Mouse (Mus musculus) embryonic facial prominence, embryonic 10.5 days (tissue): ENCODE measurements at regions not wholly inside any gene's neighbourhood (a gene's known extent, or its start where the extent isn't known, plus 50 kb on each side); places are given as distances from the start of the nearest gene placed in this dataset.
"Not testable (repeated sequence)": the region's sequence is repeated elsewhere in the genome, so short reads cannot be mapped to it uniquely, and the experiment has no call there.

ENCODE experiments used
- DNase-seq: peaks from one replicate; pipeline ENCODE4 v3.0.0-alpha.2; 2017; ENCODE audit warnings: low spot score
- H3K27ac ChIP-seq: fragments of 300-500 bp; sonication (generic); replicated peaks from 2 replicates; pipeline ENCODE4 v1.5.1; 2016; ENCODE audit warnings: mild to moderate bottlenecking
- H3K27me3 ChIP-seq: fragments of 300-500 bp; sonication (generic); replicated peaks from 2 replicates; pipeline ENCODE4 v1.6.1; 2016; ENCODE audit warnings: low read depth, mild to moderate bottlenecking; ENCODE audit not compliant: poor library complexity, severe bottlenecking
- H3K36me3 ChIP-seq: fragments of 300-500 bp; sonication (generic); replicated peaks from 2 replicates; pipeline ENCODE4 v1.6.1; 2016; ENCODE audit warnings: mild to moderate bottlenecking, moderate library complexity
- H3K4me1 ChIP-seq: fragments of 300-500 bp; sonication (generic); 2 replicates; pipeline ENCODE4 v1.6.1; 2016
- H3K4me3 ChIP-seq: fragments of 300-500 bp; sonication (generic); 2 replicates; pipeline ENCODE4 v1.5.1; 2016; ENCODE audit warnings: mild to moderate bottlenecking, moderate library complexity
- H3K9me3 ChIP-seq: fragments of 300-500 bp; sonication (generic); 2 replicates; pipeline ENCODE4 v1.6.1; 2016; ENCODE audit warnings: mild to moderate bottlenecking
- WGBS: fragments of 180-500 bp; shearing (Covaris S2); methylation state at CpG from one replicate; pipeline ENCODE4 v1.1.7; 2016; 5-methylcytosine and 5-hydroxymethylcytosine counted together

DNA sequence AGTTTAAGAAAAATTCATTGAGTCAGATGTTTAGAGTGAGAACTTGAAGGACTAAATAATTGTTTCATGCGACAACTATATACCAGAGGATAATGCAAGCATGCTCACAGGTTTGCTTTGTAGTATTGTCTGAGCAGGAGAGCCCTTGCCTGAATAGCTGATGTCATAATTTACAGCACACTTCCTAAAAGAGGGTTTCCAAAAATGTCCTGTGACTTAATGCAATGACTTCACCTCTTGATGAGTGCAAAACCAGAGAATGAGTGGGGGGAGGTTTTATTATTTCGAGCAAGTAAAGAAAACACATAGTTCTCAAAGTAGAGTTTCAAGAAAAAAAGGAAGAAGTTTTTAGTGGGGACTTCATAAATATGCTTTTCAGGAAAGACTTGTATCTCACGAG lies 65.4 kb upstream of the Immp2l start:
- 88% methylated on average over 3 of the region's 3 CpGs for WGBS
- Histone ChIP-seq H3K9me3 (no peaks in the 10 kb centered on the region), H3K27me3 (no peaks in the 10 kb centered on the region), H3K4me3 (no peak overlapping the region), H3K27ac (no peak overlapping the region), H3K4me1 (no peaks in the 10 kb centered on the region), H3K36me3 (no peaks in the 10 kb centered on the region)
- DNase-seq = no peak

GRCm38 (mm10) chr12:40964996-40965395 lies 58.9 kb upstream of the Immp2l start:
- no peak overlapping the region for H3K4me3 ChIP-seq
- no peaks in the 10 kb centered on the region for H3K36me3 ChIP-seq
- H3K27ac ChIP-seq = no peak overlapping the region
- DNase-seq = no peak
- 62% methylated on average over 2 of the region's 2 CpGs for WGBS
- H3K9me3 ChIP-seq = no peaks in the 10 kb centered on the region
- H3K4me1 ChIP-seq = no peaks in the 10 kb centered on the region
- no peaks in the 10 kb centered on the region for H3K27me3 ChIP-seq

GRCm38 (mm10) chr12:40966308-40966707 lies 57.6 kb upstream of the Immp2l start:
- H3K9me3 ChIP-seq = no peaks in the 10 kb centered on the region
- 91% methylated on average over 2 of the region's 2 CpGs for WGBS
- no peak overlapping the region for H3K27ac ChIP-seq
- DNase-seq = no peak
- H3K4me1 ChIP-seq = no peaks in the 10 kb centered on the region
- H3K36me3 ChIP-seq = no peaks in the 10 kb centered on the region
- no peak overlapping the region for H3K4me3 ChIP-seq
- H3K27me3 ChIP-seq = no peaks in the 10 kb centered on the region

GRCm38 (mm10) chr12:40966723-40967122 lies 57.2 kb upstream of the Immp2l start:
- WGBS = 93% methylated on average over 6 of the region's 6 CpGs
- not testable (repeated sequence) for H3K27me3 ChIP-seq, H3K4me3 ChIP-seq, DNase-seq, H3K4me1 ChIP-seq, H3K27ac ChIP-seq, H3K36me3 ChIP-seq, H3K9me3 ChIP-seq

DNA sequence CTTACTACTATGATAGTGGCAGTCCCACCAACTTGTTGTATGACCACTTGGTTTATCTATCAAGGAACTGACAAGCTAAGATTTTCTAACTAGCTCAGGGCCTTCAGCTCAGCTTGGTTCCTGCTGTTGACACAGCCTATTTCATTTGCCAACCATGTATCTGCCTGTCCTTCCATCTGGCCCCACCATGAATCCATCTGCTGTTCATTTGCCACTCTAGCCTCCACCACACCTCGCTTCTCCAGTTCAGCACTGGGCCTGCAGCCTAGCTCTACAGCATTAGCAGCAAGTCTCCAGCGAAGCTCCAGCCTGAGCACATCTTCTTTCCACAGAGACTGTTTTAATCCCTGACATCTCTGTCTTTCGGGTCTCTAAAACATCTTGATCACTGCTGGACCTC lies 51.0 kb upstream of the Immp2l start:
- WGBS = 86% methylated on average over 3 of the region's 3 CpGs
- Histone ChIP-seq H3K36me3 (no peaks in the 10 kb centered on the region), H3K27ac (no peak overlapping the region)

More for the DNA sequence above, 51.0 kb upstream of the Immp2l start:
- Histone ChIP-seq H3K9me3 (no peaks in the 10 kb centered on the region), H3K4me3 (no peak overlapping the region), H3K4me1 (no peaks in the 10 kb centered on the region), H3K27me3 (no peaks in the 10 kb centered on the region)
- no peak for DNase-seq
